Mouse (Mus musculus): ENCODE measurements around the gene Coro7. TPM values are rescaled to one million over a fixed set of nuclear protein-coding genes. Genes with fewer than 3 reads are reported as not detected.

Coro7 gene
- polyA plus RNA-seq, 1 experiment from 2014 or later = 10.3 TPM

- peaks cover 36% of the 10 kb centered on the region for H3K36me3 ChIP-seq (replicated peaks; ENCODE audit: insufficient read depth, low read length)
- H3K4me3 ChIP-seq (ENCODE audit: low read depth, low read length) = no peak overlapping the region
- peaks cover 23% of the 10 kb centered on the region for H3K4me1 ChIP-seq (ENCODE audit: insufficient read depth)
- H3K27ac ChIP-seq (ENCODE audit: low read depth) = no peak overlapping the region
- WGBS (ENCODE audit: insufficient replicate concordance) = 87% methylated on average over 5 of the region's 5 CpGs
- DNase-seq (no peak), ATAC-seq (no peak)
- no peak overlapping the region for H3K4me2 ChIP-seq (ENCODE audit: low read depth, low read length)
- H3K27me3 ChIP-seq (ENCODE audit: insufficient read depth, low read length) = no peaks in the 10 kb centered on the region
- no peak overlapping the region for H3K9ac ChIP-seq (replicated peaks)
- no peaks in the 10 kb centered on the region for H3K9me3 ChIP-seq (ENCODE audit: low read length)
- TF ChIP-seq CTCF (IDR thresholded peaks at IDR 0.05; ENCODE audit: low read depth) = no peak
- TF ChIP-seq EP300 (IDR thresholded peaks at IDR 0.05; ENCODE audit: low read depth) = no peak
These were observed 2.7 kb downstream of the Coro7 start for GRCm38 (mm10) chr16:4676836-4677235.

- H3K4me3 ChIP-seq (ENCODE audit: low read depth, low read length) = no peak overlapping the region
- peaks cover 20% of the 10 kb centered on the region for H3K4me1 ChIP-seq (ENCODE audit: insufficient read depth)
- DNase-seq (no peak), ATAC-seq (no peak)
- peak overlapping the region; percentile 69 for H3K27ac ChIP-seq (ENCODE audit: low read depth)
- H3K9me3 ChIP-seq (ENCODE audit: low read length) = no peaks in the 10 kb centered on the region
- TF ChIP-seq CTCF (IDR thresholded peaks at IDR 0.05; ENCODE audit: low read depth) (no peak), EP300 (IDR thresholded peaks at IDR 0.05; ENCODE audit: low read depth) (peak; percentile 60; the same call in 1 of the 2 replicates)
- no peak overlapping the region for H3K9ac ChIP-seq (replicated peaks)
- 29% methylated on average over 4 of the region's 4 CpGs for WGBS (ENCODE audit: insufficient replicate concordance)
- peak overlapping the region; percentile 10; the same call in 1 of the 2 replicates for H3K4me2 ChIP-seq (ENCODE audit: low read depth, low read length)
- no peaks in the 10 kb centered on the region for H3K27me3 ChIP-seq (ENCODE audit: insufficient read depth, low read length)
- H3K36me3 ChIP-seq (replicated peaks; ENCODE audit: insufficient read depth, low read length) = peaks cover 45% of the 10 kb centered on the region
These were observed 5.5 kb downstream of the Coro7 start for GRCm38 (mm10) chr16:4674091-4674490.

- ATAC-seq = 0 out of 2 replicates have a peak, but pooled peaks have one; percentile 18
- WGBS (ENCODE audit: insufficient replicate concordance) = 72% methylated on average over 5 of the region's 5 CpGs
- TF ChIP-seq EP300 (IDR thresholded peaks at IDR 0.05; ENCODE audit: low read depth) (no peak), CTCF (IDR thresholded peaks at IDR 0.05; ENCODE audit: low read depth) (no peak)
These were observed 9.3 kb downstream of the Coro7 start for GRCm38 (mm10) chr16:4670317-4670716.

GRCm38 (mm10) chr16:4667190-4667808 lies 12.3 kb downstream of the Coro7 start:
- H3K27me3 ChIP-seq (ENCODE audit: insufficient read depth, low read length) = no peaks in the 10 kb centered on the region
- DNase-seq (peak; percentile 86), ATAC-seq (peak; percentile 84)
- no peak overlapping the region for H3K9ac ChIP-seq (replicated peaks)
- H3K4me2 ChIP-seq (ENCODE audit: low read depth, low read length) = no peak overlapping the region
- no peaks in the 10 kb centered on the region for H3K9me3 ChIP-seq (ENCODE audit: low read length)
- H3K36me3 ChIP-seq (replicated peaks; ENCODE audit: insufficient read depth, low read length) = peaks cover 63% of the 10 kb centered on the region
- H3K4me3 ChIP-seq (ENCODE audit: low read depth, low read length) = no peak overlapping the region
- no peaks in the 10 kb centered on the region for H3K4me1 ChIP-seq (ENCODE audit: insufficient read depth)
- TF ChIP-seq CTCF (IDR thresholded peaks at IDR 0.05; ENCODE audit: low read depth) = peak; percentile 94
- no peak for TF ChIP-seq EP300 (IDR thresholded peaks at IDR 0.05; ENCODE audit: low read depth)
- H3K27ac ChIP-seq (ENCODE audit: low read depth) = no peak overlapping the region
- 30% methylated on average over 3 of the region's 3 CpGs for WGBS (ENCODE audit: insufficient replicate concordance)

More at GRCm38 (mm10) chr16:4670317-4670716, 9.3 kb downstream of the Coro7 start:
- Histone ChIP-seq H3K27me3 (ENCODE audit: insufficient read depth, low read length) (no peaks in the 10 kb centered on the region), H3K4me2 (ENCODE audit: low read depth, low read length) (no peak overlapping the region), H3K4me3 (ENCODE audit: low read depth, low read length) (no peak overlapping the region), H3K4me1 (ENCODE audit: insufficient read depth) (peaks cover 2% of the 10 kb centered on the region; the same call in 1 of the 2 replicates), H3K36me3 (replicated peaks; ENCODE audit: insufficient read depth, low read length) (peaks cover 66% of the 10 kb centered on the region), H3K9ac (replicated peaks) (no peak overlapping the region), H3K9me3 (ENCODE audit: low read length) (no peaks in the 10 kb centered on the region), H3K27ac (ENCODE audit: low read depth) (no peak overlapping the region)
- DNase-seq = no peak

- Histone ChIP-seq H3K4me2 (ENCODE audit: low read depth, low read length) (no peak overlapping the region), H3K36me3 (replicated peaks; ENCODE audit: insufficient read depth, low read length) (peaks cover 68% of the 10 kb centered on the region), H3K27ac (ENCODE audit: low read depth) (no peak overlapping the region), H3K4me3 (ENCODE audit: low read depth, low read length) (no peak overlapping the region), H3K27me3 (ENCODE audit: insufficient read depth, low read length) (no peaks in the 10 kb centered on the region), H3K4me1 (ENCODE audit: insufficient read depth) (no peaks in the 10 kb centered on the region), H3K9ac (replicated peaks) (no peak overlapping the region), H3K9me3 (ENCODE audit: low read length) (no peaks in the 10 kb centered on the region)
- no peak for ATAC-seq
- DNase-seq = no peak
- TF ChIP-seq EP300 (IDR thresholded peaks at IDR 0.05; ENCODE audit: low read depth) (no peak), CTCF (IDR thresholded peaks at IDR 0.05; ENCODE audit: low read depth) (no peak)
- 83% methylated on average over 2 of the region's 2 CpGs for WGBS (ENCODE audit: insufficient replicate concordance)
These were observed 13.9 kb downstream of the Coro7 start for GRCm38 (mm10) chr16:4665726-4666125.

- Histone ChIP-seq H3K4me2 (ENCODE audit: low read depth, low read length) (no peak overlapping the region), H3K4me1 (ENCODE audit: insufficient read depth) (no peaks in the 10 kb centered on the region), H3K27ac (ENCODE audit: low read depth) (no peak overlapping the region), H3K36me3 (replicated peaks; ENCODE audit: insufficient read depth, low read length) (peaks cover 59% of the 10 kb centered on the region), H3K27me3 (ENCODE audit: insufficient read depth, low read length) (no peaks in the 10 kb centered on the region), H3K9ac (replicated peaks) (no peak overlapping the region), H3K9me3 (ENCODE audit: low read length) (no peaks in the 10 kb centered on the region), H3K4me3 (ENCODE audit: low read depth, low read length) (no peak overlapping the region)
- TF ChIP-seq CTCF (IDR thresholded peaks at IDR 0.05; ENCODE audit: low read depth) = no peak
- TF ChIP-seq EP300 (IDR thresholded peaks at IDR 0.05; ENCODE audit: low read depth) = no peak
- DNase-seq (no peak), ATAC-seq (no peak)
- WGBS (ENCODE audit: insufficient replicate concordance) = 78% methylated on average over 2 of the region's 2 CpGs
These were observed 15.8 kb downstream of the Coro7 start for GRCm38 (mm10) chr16:4663806-4664205.
